Mouse (Mus musculus): Measurements from ENCODE around the gene Nmd3. TPM values are rescaled to one million over a fixed set of nuclear protein-coding genes. Genes with fewer than 3 reads are reported as not detected.

The Nmd3 gene
- total and polyA plus RNA-seq, 3 experiments, result 21.4 to 44.8 (median 37.3) TPM

DNA sequence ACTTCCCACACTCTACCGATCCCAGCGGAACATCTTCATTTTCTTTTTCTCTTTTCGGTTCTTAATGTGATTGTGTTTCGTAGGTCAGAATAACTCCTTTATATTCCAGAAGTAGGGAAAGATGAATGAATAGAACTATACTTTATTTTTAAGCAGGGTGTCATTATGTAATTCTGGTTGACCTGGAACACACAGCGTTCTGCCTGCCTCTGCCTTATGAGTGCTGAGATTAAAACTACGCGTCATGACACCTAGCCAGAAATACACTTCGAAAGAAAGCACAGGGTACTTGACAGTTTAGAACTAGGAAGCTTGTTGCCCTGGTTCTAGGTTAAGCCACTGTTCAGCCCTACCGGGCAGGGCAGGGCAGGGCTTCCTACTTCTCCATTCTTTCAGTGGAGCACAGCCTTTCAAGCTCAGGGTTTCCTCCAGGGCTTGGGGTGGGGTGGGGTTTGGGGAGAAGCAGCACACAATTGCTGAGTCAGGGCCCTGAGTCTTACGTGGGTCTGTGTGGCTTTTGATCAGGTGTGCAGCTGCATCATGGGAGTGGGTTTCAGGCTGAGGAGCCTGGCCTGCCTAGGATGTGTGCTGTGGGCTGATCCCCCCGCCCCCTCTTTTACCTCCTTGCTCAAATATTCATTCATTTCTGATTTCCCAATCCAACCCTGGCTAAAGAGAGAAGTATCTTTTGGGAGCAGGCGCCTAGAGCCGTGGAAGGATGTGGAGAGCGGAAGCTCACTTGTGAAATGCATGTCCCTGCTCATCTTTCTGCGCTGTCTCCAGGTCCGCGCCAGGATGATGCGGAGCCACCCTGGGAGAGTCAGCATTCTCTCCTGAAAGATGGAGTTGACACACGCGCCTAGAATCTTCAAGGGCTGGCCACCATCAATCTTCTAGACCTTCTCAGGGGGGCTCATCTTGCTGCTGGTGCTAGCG, 42.1 kb downstream of the Nmd3 start:
- no peaks in the 10 kb centered on the region for H3K27me3 ChIP-seq (ENCODE audit: control insufficient read depth, insufficient read depth, low read length)
- H3K36me3 ChIP-seq (ENCODE audit: control insufficient read depth, insufficient read depth, low read length), result no peaks in the 10 kb centered on the region
- WGBS, result 89% methylated on average over 21 of the region's 21 CpGs
- no peak overlapping the region for H3K27ac ChIP-seq
- H3K9ac ChIP-seq (ENCODE audit: low read depth, low read length), result no peak overlapping the region
- H3K4me3 ChIP-seq, result no peak overlapping the region
- intact Hi-C loops (cut with DNase I), result no loop called here
- TF ChIP-seq EP300 (IDR thresholded peaks at IDR 0.05; ENCODE audit: insufficient read depth, low read depth, low read length), result no peak
- no peak for TF ChIP-seq CTCF (IDR thresholded peaks at IDR 0.05)
- no peak for TF ChIP-seq POLR2A (IDR thresholded peaks at IDR 0.05; ENCODE audit: insufficient read depth, low read depth, low read length)
- H3K79me2 ChIP-seq (replicated peaks; ENCODE audit: control insufficient read depth, insufficient read depth, low read length), result no peaks in the 10 kb centered on the region
- no peak for DNase-seq
- H3K4me1 ChIP-seq (ENCODE audit: control insufficient read depth, insufficient read depth, low read length), result no peaks in the 10 kb centered on the region

DNA sequence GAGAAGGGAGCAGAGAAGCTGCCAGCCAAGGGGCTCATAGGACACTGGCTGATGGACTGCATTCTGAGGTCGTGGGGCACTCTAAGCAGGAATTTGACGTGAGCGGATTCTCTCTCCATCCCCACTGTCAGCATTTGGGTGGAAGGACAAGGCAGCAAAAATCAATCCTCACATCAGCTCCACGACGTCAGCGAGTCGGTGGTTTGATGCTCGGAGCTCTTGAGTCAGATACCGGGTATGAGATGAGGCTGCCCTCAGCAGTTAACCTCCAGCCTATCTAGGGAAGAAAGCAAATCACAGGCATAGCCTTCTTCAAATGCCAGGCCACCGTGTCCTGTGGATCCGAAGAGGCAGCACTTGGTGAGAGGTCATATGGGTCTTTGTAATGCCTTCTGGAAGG, 43.4 kb downstream of the Nmd3 start:
- intact Hi-C loops (cut with DNase I), result no loop called here
- Histone ChIP-seq H3K27me3 (ENCODE audit: control insufficient read depth, insufficient read depth, low read length) (no peaks in the 10 kb centered on the region), H3K27ac (no peak overlapping the region), H3K4me1 (ENCODE audit: control insufficient read depth, insufficient read depth, low read length) (no peaks in the 10 kb centered on the region), H3K36me3 (ENCODE audit: control insufficient read depth, insufficient read depth, low read length) (no peaks in the 10 kb centered on the region), H3K79me2 (replicated peaks; ENCODE audit: control insufficient read depth, insufficient read depth, low read length) (no peaks in the 10 kb centered on the region), H3K4me3 (no peak overlapping the region), H3K9ac (ENCODE audit: low read depth, low read length) (no peak overlapping the region)
- no peak for DNase-seq
- TF ChIP-seq CTCF (IDR thresholded peaks at IDR 0.05) (no peak), EP300 (IDR thresholded peaks at IDR 0.05; ENCODE audit: insufficient read depth, low read depth, low read length) (no peak), POLR2A (IDR thresholded peaks at IDR 0.05; ENCODE audit: insufficient read depth, low read depth, low read length) (no peak)
- 95% methylated on average over 11 of the region's 11 CpGs for WGBS

DNA sequence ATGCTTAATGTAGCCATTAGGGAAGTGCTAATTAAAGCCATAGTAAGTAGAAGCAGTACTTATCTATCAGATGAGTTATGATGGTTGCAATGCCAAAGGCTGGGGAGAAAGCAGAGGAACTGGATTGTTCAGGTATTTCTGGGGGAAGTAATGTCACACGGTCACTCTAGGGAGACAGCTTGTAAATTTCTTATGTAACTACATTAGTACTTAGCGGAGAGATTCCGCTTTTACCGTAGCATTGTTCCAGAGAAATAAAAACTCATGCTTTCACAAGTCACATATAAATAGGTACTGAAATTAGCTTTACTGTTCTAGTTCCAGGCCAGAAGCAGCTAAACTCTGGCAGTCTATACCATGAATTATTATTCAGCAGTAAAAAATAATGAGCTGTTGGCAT, 47.4 kb downstream of the Nmd3 start:
- WGBS, result 95% methylated on average over 4 of the region's 4 CpGs
- no peaks in the 10 kb centered on the region for H3K4me1 ChIP-seq (ENCODE audit: control insufficient read depth, insufficient read depth, low read length)
- H3K27me3 ChIP-seq (ENCODE audit: control insufficient read depth, insufficient read depth, low read length), result no peaks in the 10 kb centered on the region
- no peak for DNase-seq
- TF ChIP-seq POLR2A (IDR thresholded peaks at IDR 0.05; ENCODE audit: insufficient read depth, low read depth, low read length) (no peak), EP300 (IDR thresholded peaks at IDR 0.05; ENCODE audit: insufficient read depth, low read depth, low read length) (no peak), CTCF (IDR thresholded peaks at IDR 0.05) (no peak)
- H3K27ac ChIP-seq, result no peak overlapping the region
- H3K79me2 ChIP-seq (replicated peaks; ENCODE audit: control insufficient read depth, insufficient read depth, low read length), result no peaks in the 10 kb centered on the region
- H3K4me3 ChIP-seq, result no peak overlapping the region
- intact Hi-C loops (cut with DNase I), result no loop called here
- no peaks in the 10 kb centered on the region for H3K36me3 ChIP-seq (ENCODE audit: control insufficient read depth, insufficient read depth, low read length)
- no peak overlapping the region for H3K9ac ChIP-seq (ENCODE audit: low read depth, low read length)

DNA sequence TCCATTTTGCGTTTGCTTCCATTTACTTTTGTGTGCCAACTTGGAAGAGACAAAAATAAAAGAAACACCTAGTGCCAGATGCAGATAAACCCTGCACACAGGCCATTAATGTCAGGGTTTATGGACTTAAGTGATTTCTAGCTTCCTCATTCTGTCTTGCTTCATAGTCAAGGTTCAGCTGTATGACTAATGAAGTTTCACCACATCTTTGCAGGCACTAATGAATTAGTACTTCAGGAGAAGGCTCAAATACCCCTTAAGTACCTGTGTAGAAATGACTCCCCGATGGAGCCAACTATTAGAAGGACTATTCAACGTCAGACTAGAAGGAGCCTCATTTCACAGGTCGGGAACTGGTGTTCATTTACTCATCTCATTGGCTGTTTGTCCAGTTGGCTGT, 51.6 kb downstream of the Nmd3 start:
- no peak for DNase-seq
- Histone ChIP-seq H3K4me3 (no peak overlapping the region), H3K9ac (ENCODE audit: low read depth, low read length) (no peak overlapping the region), H3K36me3 (ENCODE audit: control insufficient read depth, insufficient read depth, low read length) (no peaks in the 10 kb centered on the region), H3K27me3 (ENCODE audit: control insufficient read depth, insufficient read depth, low read length) (no peaks in the 10 kb centered on the region), H3K79me2 (replicated peaks; ENCODE audit: control insufficient read depth, insufficient read depth, low read length) (no peaks in the 10 kb centered on the region), H3K27ac (no peak overlapping the region), H3K4me1 (ENCODE audit: control insufficient read depth, insufficient read depth, low read length) (no peaks in the 10 kb centered on the region)
- no peak for TF ChIP-seq EP300 (IDR thresholded peaks at IDR 0.05; ENCODE audit: insufficient read depth, low read depth, low read length)
- no peak for TF ChIP-seq CTCF (IDR thresholded peaks at IDR 0.05)
- no peak for TF ChIP-seq POLR2A (IDR thresholded peaks at IDR 0.05; ENCODE audit: insufficient read depth, low read depth, low read length)
- WGBS, result 77% methylated on average over 4 of the region's 4 CpGs
- intact Hi-C loops (cut with DNase I), result no loop called here

DNA sequence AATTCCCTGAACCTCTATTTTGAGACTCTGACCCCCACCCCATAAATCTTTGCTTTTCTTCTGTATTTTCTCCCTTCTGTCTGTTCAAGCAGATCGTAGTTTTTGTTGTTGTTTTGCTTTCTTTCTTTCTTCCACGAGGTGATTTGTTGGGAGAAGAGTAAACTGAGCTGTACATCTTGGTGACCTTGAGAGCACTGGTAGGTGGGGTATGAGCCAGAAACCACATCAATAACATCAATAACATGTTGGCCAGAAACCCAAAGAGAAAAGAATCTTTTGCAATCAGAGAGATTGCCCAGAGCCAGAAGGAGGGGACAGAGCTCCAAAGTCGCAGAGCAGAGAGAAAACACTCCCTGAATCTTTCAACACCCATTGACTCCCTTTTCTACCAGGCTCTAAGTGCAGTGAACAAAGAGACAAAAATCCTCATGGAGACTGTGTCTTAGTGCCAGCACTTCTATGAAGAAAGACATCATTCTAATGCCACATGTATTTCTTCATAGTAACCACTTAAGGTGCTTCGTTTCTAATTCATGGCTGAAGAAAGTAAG, 57.5 kb downstream of the Nmd3 start:
- DNase-seq, result no peak
- 61% methylated on average over 4 of the region's 4 CpGs for WGBS
- H3K27me3 ChIP-seq (ENCODE audit: control insufficient read depth, insufficient read depth, low read length), result no peaks in the 10 kb centered on the region
- H3K4me1 ChIP-seq (ENCODE audit: control insufficient read depth, insufficient read depth, low read length), result no peaks in the 10 kb centered on the region
- intact Hi-C loops (cut with DNase I), result no loop called here
- H3K27ac ChIP-seq, result no peak overlapping the region
- no peak overlapping the region for H3K4me3 ChIP-seq
- H3K9ac ChIP-seq (ENCODE audit: low read depth, low read length), result no peak overlapping the region
- TF ChIP-seq POLR2A (IDR thresholded peaks at IDR 0.05; ENCODE audit: insufficient read depth, low read depth, low read length), result no peak
- no peak for TF ChIP-seq CTCF (IDR thresholded peaks at IDR 0.05)
- TF ChIP-seq EP300 (IDR thresholded peaks at IDR 0.05; ENCODE audit: insufficient read depth, low read depth, low read length), result no peak
- no peaks in the 10 kb centered on the region for H3K79me2 ChIP-seq (replicated peaks; ENCODE audit: control insufficient read depth, insufficient read depth, low read length)
- no peaks in the 10 kb centered on the region for H3K36me3 ChIP-seq (ENCODE audit: control insufficient read depth, insufficient read depth, low read length)

DNA sequence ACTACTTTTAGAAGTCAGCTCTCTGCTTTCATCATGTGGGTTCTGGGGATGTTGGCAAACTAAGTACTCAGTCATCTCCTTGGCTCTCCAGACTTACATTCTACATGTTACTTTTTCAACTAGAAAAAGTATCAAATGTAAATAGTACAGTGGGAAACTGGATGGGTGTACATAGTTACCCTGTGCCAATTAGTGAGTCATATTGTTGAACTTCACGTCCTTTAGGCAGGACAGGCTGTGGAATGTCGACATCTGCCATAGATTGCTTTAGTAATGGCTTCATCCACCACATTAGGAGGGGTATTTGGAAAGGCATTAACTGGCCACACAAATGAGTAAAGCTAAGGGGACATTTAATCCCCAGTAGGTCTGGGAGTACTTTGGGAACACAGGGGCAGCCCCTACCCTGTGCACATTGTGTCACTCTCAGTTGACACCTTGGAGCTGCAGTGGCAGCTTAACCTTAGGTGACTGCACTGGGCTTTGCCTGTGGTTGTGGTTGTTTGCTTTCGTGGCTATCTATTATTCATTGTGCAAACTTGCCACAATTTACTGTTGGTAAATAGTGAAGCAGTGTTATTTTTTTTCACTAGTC, 71.1 kb downstream of the Nmd3 start:
- no peak overlapping the region for H3K27ac ChIP-seq
- WGBS, result 57% methylated on average over 3 of the region's 3 CpGs
- intact Hi-C loops (cut with DNase I), result no loop called here
- H3K36me3 ChIP-seq (ENCODE audit: control insufficient read depth, insufficient read depth, low read length), result no peaks in the 10 kb centered on the region
- H3K27me3 ChIP-seq (ENCODE audit: control insufficient read depth, insufficient read depth, low read length), result no peaks in the 10 kb centered on the region
- TF ChIP-seq EP300 (IDR thresholded peaks at IDR 0.05; ENCODE audit: insufficient read depth, low read depth, low read length) (no peak), POLR2A (IDR thresholded peaks at IDR 0.05; ENCODE audit: insufficient read depth, low read depth, low read length) (no peak), CTCF (IDR thresholded peaks at IDR 0.05) (no peak)
- no peak overlapping the region for H3K4me3 ChIP-seq
- no peaks in the 10 kb centered on the region for H3K79me2 ChIP-seq (replicated peaks; ENCODE audit: control insufficient read depth, insufficient read depth, low read length)
- no peak overlapping the region for H3K9ac ChIP-seq (ENCODE audit: low read depth, low read length)
- H3K4me1 ChIP-seq (ENCODE audit: control insufficient read depth, insufficient read depth, low read length), result no peaks in the 10 kb centered on the region
- no peak for DNase-seq
